Mouse (Mus musculus) layer of hippocampus, postnatal 36 days (tissue): ENCODE results near the gene Sec14l3. TPM values are rescaled to one million over a fixed set of nuclear protein-coding genes. Genes with fewer than 3 reads are reported as not detected.
"Not testable (repeated sequence)": the region's sequence is repeated elsewhere in the genome, so short reads cannot be mapped to it uniquely, and the experiment has no call there.

Experiments used
- DNase-seq, 2 experiments: peaks; one replicate each; pipeline ENCODE4 v3.0.0; 2022
- total RNA-seq, 2 experiments: library from RNA; stranded (reverse); gene quantifications; 2 replicates each; pipeline ENCODE4 v1.2.3; 2021

Sec14l3 gene
- total RNA-seq, 2 experiments from 2014 or later, result 1.1 to 1.2 TPM

DNA sequence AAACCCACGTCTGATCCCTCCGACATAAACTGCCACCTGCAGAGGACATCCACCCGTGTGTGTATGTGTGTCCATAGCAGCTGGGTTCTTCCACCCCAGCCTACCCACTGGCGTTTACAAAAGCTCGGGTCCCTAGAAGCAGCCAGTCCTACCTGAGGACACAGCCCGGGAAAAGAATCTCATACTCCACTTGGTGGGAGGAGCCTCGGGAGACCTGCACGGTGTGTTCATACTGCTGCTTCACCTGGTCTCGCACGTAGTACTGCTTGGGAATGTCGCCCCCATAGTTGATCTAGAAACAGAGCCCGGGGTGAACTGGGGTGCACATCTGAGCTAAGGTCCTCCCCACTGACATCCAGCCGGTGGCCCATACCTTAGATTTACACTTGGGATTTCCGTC is 38.9 kb downstream of the Sec14l3 start:
- no peak for DNase-seq

DNA sequence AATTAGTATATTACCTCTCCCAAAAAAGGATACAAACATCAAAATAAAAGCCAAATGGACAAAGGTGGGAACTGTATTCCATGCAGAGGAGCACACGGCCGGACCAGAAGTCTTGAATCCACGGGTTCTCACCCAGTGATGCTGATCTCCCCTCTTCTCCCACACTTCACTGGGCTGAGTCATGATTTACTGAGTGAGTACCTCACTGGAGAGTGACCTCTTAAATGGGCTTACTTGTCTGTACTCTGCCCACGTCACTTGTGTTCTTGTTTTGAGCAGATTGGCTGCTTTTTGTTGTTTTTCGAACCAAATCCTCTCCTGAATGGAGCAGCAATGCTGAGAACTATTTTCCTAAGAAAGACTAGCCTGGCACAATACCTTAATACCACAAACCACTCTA is 40.3 kb downstream of the Sec14l3 start:
- no peak for DNase-seq

DNA sequence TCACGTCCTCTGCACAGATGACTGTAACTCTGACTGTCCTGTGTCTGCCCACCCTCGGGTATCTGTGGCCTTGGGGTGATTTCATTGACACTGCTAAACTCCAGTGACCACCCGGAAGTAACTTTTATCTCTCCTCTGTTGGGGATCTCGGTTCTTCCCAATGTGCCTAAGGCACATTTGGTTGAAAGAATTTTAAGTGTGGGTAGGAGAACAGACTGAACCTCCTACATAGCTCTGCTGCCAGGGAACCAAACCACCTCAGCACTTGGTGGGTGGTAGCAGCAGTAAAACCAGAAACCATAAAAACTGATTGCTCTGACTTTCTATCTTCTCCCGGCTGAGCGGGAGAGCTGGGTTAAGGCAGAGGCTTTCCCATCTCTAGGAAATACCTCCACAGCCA is 40.8 kb downstream of the Sec14l3 start:
- peak in 1 of 2 experiments; percentile 41 for DNase-seq

- not testable (repeated sequence) for DNase-seq
These were observed 43.3 kb downstream of the Sec14l3 start for GRCm38 (mm10) chr11:4107901-4108300.

DNA sequence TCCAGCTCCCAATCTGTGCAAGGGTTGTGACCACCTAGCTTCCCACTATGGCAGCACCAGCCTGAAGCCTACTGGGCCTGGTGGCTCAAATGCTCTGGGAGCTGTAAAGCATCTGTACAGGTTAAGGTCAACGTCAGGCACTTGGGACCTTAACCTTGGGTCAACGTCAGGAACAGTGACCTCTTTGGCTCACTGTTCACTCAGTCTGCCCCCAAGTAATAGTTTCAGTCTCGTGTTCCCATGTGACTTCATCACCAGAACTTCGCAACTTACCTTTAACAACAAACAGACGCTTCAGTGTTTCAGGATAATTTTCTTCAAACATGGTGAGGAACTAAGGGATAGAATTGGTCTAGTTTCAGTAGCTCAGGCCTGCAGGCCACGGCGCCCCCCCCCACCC is 44.0 kb downstream of the Sec14l3 start:
- no peak for DNase-seq

DNA sequence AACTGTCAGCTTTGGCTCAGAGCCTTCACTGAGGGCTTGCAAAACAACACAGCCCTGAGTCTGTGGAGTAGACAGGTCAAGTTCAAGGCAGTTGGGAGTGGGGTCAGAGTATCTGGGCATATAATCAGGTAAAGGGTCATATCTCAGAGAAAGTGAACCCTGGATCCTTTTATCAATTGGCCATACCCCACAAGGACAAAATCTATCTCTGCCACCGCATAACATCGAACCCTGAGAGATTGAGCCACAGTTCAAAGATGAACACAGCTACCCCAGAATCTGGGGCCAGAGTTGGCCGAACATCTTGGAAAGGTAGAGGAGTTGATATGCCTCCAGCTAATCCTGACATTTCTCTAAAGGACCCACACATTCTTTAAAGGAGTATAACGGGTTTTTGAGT is 47.4 kb downstream of the Sec14l3 start:
- no peak for DNase-seq

GRCm38 (mm10) chr11:4112861-4113260 is 48.2 kb downstream of the Sec14l3 start:
- DNase-seq, result no peak

GRCm38 (mm10) chr11:4113496-4113895 is 48.9 kb downstream of the Sec14l3 start:
- no peak for DNase-seq

DNA sequence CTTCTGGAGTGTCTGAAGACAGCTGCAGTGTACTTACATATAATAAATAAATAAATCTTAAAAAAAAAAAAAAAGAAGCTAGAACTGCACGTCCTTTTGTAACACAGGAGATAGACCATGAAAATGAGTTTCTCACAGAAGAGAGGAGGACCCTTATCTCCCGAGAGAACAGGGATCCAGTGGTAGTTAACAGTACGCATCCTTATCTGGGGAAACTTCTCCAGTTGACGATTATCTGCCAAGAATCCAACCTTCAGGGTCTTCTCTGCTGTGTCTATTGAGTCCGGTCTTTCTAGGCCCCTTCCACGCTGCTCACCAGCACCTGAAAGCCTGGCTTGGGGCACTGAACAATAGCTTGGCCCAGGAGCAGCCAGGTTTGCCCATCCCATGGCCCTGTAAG is 49.3 kb downstream of the Sec14l3 start:
- no peak for DNase-seq

- DNase-seq, result not testable (repeated sequence)
These were observed 49.9 kb downstream of the Sec14l3 start for GRCm38 (mm10) chr11:4114541-4114940.

GRCm38 (mm10) chr11:4115407-4115806 is 50.8 kb downstream of the Sec14l3 start:
- no peak for DNase-seq

GRCm38 (mm10) chr11:4116458-4117141 is 52.0 kb downstream of the Sec14l3 start:
- DNase-seq, result peak in 1 of 2 experiments; percentile 55

DNA sequence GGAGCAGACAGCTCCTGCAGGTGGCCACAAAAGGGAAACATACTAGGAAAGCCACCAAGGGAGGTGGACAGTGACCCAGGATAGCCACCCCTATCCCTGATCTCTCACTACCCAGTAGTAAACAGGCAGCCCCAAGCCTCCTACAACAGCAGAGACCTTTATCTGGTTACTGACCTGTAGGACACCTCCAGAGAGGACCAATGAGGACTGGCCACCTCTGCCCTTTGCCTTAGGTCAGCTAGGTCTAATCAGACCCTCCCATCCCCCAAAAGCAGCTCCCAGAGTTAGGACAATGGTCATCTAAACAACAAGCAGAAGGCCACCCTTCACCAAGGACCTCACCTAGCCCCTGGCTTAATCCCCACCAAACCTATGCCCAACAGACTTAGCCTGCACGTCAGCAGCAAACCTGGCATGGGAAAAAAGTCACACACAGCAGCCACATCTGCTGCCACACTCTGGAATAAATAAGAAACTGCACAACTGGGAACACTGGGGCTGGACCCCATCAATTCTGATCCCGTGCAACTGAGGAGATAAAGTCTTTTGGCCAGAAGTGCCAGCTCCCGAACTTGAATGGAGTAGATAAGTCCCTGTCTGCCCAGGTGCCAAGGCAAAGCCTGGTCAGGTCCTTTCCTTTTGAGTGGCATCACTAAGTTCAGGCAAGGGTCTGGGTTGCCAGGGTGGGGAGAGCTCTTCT is 52.9 kb downstream of the Sec14l3 start:
- DNase-seq, result no peak

DNA sequence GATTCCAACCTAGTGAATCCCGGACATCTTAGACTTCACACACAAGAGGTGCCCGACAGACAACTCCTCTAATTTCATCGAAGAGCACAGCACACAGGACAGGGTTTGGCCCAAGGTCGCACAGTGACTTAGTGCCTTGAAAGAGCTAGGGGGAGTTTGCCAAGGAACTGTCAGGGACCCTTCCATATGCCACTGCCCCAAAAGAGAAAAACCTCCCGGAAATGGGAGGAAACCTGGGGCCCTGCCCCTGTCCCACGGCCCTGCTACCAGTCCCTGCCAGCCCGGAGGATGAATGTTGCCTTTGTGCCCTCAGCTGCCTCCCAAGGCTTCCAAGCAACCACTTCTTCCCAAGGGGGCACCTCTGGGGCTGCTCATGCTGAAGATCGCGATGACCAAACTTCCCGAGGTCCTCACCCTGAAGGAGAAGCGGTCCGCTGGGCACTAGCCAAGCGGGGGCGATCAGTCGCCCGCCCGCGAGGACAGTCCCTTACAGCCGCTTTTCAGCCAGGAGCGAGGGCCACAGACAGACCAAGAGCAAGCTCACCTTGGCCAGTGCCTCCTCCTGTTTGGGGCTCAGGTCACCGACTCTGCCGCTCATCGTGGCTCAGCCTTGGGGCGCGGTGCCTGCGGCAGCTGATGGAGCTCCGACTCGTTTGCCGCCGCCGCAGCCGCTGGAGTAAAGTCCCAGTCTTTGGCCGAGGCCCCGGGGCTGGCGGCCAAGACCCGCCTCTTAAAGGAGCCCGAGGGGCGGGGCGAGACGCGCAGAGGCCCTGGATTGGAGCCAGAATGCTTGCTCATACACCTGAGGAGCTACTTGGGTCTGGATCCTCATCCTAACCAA is 53.7 kb downstream of the Sec14l3 start:
- DNase-seq, result peak; percentile 74 to 78

GRCm38 (mm10) chr11:4119635-4120034 is 55.0 kb downstream of the Sec14l3 start:
- DNase-seq, result no peak

GRCm38 (mm10) chr11:4121691-4122090 is 57.0 kb downstream of the Sec14l3 start:
- no peak for DNase-seq

GRCm38 (mm10) chr11:4122226-4122625 is 57.6 kb downstream of the Sec14l3 start:
- DNase-seq, result no peak

DNA sequence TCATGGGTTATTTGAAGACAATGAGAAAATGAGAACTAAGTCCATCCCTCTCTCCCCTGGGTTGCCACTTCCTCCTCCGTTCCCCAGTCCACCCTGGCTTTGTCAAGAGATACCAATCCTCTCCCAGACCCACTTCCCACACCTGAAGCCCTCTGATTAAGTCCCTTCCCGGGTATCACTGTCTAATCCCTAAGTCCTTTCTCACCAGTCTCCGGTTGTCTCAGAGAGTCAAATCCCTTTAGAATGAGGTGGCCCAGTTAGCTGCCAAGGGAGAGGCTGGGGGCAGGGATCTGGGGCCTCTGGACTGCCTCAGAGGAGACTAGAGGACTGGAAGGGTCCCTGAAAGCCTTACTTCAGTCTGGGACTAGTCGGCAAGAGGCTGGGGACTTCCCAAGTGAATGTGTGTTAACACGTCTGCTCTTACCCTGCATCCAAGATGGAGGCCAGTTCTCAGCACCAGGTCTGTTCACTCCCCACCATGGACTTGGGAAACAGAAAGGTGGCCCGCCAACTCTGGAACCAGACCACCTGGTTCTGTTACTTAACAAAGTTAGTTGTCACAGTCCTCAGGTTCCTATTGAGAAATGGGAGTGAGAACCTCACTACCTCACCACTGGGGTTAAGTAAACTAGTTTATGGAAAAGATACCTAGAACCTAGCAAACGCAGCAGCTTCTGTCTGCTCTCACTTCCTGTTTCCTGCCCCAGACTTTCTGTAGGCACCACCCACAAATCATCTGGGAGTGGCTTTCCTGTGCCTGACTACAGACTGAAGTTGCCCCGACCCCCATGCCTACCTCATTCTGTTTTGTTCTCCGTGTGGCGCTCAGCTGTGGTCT is 58.3 kb downstream of the Sec14l3 start, which contains the start of gene Sec14l2:
TSS of gene Sec14l2 (minus strand) at position 674 of the 838 bp plus-strand sequence.
- no peak for DNase-seq

DNA sequence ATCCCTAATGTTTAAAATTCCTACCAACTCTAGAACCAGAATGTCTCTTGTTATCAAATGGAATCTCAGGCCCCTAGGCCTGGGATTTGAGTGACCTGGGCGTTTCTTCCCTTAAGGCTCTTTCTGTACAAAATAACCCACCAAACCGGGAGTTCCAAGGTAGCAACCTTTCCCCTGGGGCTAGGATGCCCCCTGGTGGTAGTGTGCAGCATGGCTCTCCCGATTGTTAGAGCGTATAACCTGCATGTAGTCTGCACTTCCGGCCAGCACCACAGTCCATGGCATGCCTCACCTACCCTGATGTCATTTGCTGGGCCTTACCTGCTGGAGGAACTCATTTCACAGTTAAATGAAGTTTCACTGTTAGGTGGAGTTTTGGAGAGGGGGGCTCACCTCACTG is 59.3 kb downstream of the Sec14l3 start:
- no peak for DNase-seq

DNA sequence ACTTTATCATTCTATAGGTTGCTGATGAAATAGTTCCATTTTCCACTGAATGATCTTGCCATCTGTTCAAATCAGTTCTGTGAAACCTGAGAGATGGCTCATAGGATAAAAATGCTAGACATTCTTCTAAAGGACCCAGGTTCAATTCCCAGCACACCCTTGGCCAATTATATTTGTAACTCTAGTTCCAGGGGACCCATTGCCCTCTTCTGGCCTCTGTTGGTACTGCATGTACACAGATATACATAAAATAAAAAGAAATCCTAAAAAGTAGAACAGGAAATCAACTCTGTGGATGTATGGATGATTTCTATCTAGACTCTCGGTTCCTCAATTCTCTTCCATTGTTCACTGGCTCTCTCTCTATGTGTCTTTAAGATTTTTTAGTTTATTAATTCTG is 62.4 kb downstream of the Sec14l3 start:
- no peak for DNase-seq
